Mouse (Mus musculus): Measurements from ENCODE around the gene Vgll1.

Vgll1 gene

GRCm38 (mm10) chrX:57087806-57088205, at the start of gene Vgll1:
Gene Vgll1 (plus strand): TSS chrX:57088106.
- DNase-seq (ENCODE audit: low read depth, low spot score): no peak

DNA sequence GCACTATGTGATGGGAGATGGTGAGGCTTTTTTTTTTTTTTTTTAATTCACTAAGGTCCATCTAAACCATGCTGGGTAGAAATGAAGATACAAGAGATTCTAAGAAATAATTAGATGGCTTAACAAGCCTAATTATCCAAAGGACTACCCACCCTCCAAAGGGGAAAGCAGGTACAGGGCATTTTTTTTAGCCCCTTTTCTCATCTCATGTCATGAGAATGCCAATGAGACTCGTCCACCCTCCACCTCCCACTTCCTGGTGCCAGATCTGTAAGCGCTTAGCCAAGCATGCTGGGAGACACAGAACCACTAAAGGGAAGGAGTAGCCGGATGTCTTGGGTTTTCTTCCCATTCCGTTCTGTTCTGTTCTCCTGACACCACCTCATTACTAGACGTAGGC, 45.1 kb upstream of the Vgll1 start, which contains the start of gene Brs3:
TSS of gene Brs3 (plus strand) at position 301 of the 400 bp plus-strand sequence.
- no peak for DNase-seq (ENCODE audit: low read depth, low spot score)

GRCm38 (mm10) chrX:57043869-57044268, 44.0 kb upstream of the Vgll1 start:
- DNase-seq (ENCODE audit: low read depth, low spot score): no peak

DNA sequence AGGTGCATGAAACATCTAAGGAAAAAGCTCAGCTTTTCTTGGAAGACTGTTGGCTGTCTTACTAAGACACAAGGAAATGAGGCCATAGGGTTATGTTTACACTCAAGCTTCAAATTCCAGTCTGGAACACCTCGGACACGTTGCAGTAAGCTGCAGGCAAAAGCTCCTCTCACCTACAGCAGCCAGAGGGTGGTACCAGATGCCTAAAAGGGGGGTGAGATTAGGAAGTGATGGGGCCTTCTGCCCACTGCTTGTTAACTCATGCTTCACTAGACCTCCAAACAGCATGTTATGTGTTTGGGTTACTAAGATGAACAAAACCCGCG, 35.1 kb upstream of the Vgll1 start:
- no peak for DNase-seq (ENCODE audit: low read depth, low spot score)

GRCm38 (mm10) chrX:57053174-57053992, 34.5 kb upstream of the Vgll1 start, which contains the start of gene Htatsf1:
Gene Htatsf1 (plus strand): TSS chrX:57053583.
- DNase-seq (ENCODE audit: low read depth, low spot score): peak; percentile 55

DNA sequence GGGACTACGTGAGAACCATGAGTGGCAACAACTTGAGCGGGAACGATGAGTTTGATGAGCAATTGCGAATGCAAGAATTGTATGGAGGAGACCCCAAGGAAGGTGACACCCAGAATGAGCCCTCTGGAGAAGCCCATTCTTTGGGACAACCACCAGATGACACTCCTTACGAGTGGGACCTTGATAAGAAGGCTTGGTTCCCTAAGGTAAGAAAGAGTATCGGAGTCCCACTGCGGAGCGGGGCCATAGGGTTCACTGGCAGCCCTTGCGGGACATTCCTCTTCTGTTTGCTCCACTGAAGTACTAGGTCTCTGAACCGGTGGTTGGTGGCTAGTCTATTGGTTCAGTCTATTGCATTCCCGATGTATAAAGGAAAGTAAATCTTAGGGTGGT, 33.9 kb upstream of the Vgll1 start:
- no peak for DNase-seq (ENCODE audit: low read depth, low spot score)

DNA sequence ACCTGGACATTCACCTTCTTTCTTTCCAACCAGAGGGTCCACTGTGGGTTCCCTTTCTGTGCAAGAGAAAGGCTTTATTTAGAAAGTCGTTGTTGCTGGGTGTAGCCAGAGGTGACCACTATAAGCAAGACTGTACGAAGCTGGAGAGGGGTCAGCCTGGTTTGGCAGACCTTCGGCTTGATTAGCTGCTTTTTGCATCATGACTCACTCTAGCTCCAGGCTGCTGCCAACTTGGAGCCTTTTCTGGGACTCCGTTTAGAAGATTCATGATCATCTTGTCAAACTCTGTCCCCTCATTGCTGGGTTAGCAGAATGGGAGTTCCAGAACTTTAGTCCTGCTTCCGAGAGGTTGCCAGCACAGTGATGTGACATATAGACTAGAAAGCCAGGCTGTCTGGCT, 6.4 kb upstream of the Vgll1 start:
- no peak for DNase-seq (ENCODE audit: low read depth, low spot score)

DNA sequence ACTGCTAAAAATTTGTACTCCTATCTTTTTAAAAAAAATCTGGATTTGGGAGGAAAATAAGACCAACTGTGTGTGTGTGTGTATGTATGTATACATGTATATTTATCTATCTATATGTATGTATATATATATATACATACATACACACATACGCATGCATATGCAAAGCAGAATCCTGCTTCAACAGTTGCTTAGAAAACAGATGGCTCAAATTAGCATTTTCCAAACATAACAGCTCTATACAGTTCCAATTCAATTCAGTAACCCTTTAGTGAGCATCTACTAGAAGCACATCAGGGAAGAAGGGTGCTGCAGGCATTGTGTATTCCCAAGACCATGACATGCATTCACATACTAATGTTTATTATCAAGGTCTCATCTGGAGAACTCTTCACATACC, 15.5 kb downstream of the Vgll1 start:
- DNase-seq (ENCODE audit: low read depth, low spot score): no peak

DNA sequence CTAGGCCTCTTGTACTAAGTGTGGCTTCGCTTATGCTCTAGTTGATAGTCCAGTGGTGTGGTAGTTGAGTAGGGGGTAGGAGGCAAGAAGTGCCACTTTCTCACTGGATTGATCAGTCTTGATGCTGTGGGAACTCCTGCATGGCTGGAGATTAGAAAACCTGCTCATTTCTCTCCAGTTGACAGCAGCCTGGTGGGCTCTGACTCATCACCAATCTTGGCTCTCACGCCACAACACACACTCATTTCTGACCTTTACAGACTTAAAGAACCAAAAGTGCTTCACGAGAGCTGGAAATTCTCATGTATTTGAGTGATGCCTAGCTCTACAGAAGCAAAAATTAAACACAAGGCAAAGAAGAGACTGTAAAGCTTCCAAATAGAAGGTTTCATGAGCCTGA, 19.1 kb downstream of the Vgll1 start:
- DNase-seq (ENCODE audit: low read depth, low spot score): no peak

DNA sequence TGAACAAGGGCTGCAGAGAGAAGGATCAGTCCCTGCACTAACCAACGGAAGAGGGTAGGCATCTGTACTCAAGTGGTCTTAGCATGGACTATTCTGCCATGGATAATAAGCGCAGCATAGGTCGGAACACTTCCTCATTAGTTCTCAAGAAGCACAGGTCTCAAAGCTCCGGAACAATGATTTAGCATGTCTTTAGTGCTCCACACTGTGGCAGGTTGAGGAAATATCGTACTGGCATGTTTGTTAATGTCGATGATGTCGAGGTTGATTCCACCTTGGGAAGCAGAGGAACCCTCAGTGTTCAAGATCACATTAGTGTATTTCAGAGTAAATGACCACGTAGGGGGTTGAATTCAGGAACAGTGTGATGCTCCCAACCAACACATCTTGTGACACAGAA, 30.2 kb downstream of the Vgll1 start:
- DNase-seq (ENCODE audit: low read depth, low spot score): no peak

DNA sequence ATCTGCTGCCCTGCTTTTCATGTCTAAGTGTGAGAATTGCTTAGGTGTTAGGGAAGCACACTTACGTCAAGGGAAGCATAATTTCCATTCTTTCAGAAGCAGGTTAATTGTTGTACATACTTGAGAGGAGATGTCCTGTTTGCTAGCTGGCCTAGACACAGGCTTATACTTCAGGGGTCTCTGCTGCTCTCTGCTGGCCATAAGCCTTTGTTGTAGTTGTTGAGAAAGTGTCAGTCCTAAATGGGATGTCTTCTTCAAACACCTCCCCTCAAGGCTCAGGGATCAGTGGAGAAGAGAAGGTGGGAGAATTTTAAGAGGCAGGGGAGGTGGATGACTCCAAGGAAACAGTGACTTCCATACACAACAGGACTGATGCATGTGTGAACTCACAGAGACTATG, 32.9 kb downstream of the Vgll1 start:
- no peak for DNase-seq (ENCODE audit: low read depth, low spot score)

GRCm38 (mm10) chrX:57130633-57131032, 42.7 kb downstream of the Vgll1 start:
- no peak for DNase-seq (ENCODE audit: low read depth, low spot score)

DNA sequence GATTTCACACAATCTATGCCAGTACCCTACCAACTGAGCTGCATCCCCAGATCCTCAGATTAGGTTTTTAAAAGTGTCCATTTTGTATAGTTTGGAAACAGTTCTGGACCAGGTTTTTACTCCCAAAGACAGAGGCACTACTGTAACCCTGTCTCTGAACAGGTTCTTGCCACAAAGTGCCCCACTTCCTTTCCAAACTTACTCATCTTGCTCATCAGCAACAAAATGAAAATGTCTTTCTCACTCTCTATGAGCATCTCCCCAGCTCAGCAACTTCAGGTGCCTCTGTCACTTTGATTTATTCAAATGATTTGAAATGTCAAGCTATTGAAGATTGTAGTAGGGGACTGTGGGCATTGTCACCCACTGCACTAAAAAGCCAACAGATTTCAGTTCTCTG, 49.7 kb downstream of the Vgll1 start:
- DNase-seq (ENCODE audit: low read depth, low spot score): no peak

GRCm38 (mm10) chrX:57153520-57153919, 65.6 kb downstream of the Vgll1 start:
- DNase-seq (ENCODE audit: low read depth, low spot score): no peak
